In genomic region chr8:78353902-78354301, GRCm38 (mm10) we compare ENCODE assay signal across 20 mouse cellular contexts.
A peak's percentile ranks its signal among the peaks of the same experiment; 100 is the strongest.
DNase-seq lines count a peak whose midpoint lies in the region; ATAC-seq lines count a peak whose summit lies in the region.
"Had no signal": no experiment of that assay in that cellular context is flagged by ENCODE, and none has a peak within 500 bp of the region (broad histone marks: within the 10 kb centered on the region; RNA-seq: fewer than 3 reads in every experiment).

No protein-coding gene starts in this region.

- no peak overlapping the region for H3K4me3 ChIP-seq in heart, embryonic 11.5 days (ENCODE audit: low read depth, low read length)
- no peak overlapping the region for H3K4me3 ChIP-seq in intestine, embryonic 16.5 days (ENCODE audit: low read length)
- H3K4me3 ChIP-seq: heart, embryonic 10.5 days; hindbrain, embryonic 13.5 days; intestine, embryonic 15.5 days; kidney, embryonic 15.5 days; left cerebral cortex, adult 2 months; limb, embryonic 12.5 days had no signal

- H3K4me2 ChIP-seq in heart, embryonic 11.5 days = no peak overlapping the region
- no peak overlapping the region for H3K4me2 ChIP-seq in intestine, embryonic 16.5 days (ENCODE audit: low read depth, low read length)
- H3K4me2 ChIP-seq: hindbrain, embryonic 13.5 days; intestine, embryonic 15.5 days; kidney, embryonic 15.5 days; limb, embryonic 12.5 days; midbrain, embryonic 11.5 days had no signal

- no peaks in the 10 kb centered on the region for H3K27me3 ChIP-seq in heart, embryonic 11.5 days (ENCODE audit: control insufficient read depth, insufficient read depth, low read length)
- H3K27me3 ChIP-seq in intestine, embryonic 16.5 days (replicated peaks; ENCODE audit: control insufficient read depth, insufficient read depth, low read length) = no peaks in the 10 kb centered on the region
- H3K27me3 ChIP-seq: hindbrain, embryonic 13.5 days; intestine, embryonic 15.5 days; kidney, embryonic 15.5 days; limb, embryonic 12.5 days had no signal

- H3K4me1 ChIP-seq in heart, embryonic 11.5 days (ENCODE audit: control insufficient read depth, insufficient read depth, low read length) = no peaks in the 10 kb centered on the region
- H3K4me1 ChIP-seq in intestine, embryonic 16.5 days (ENCODE audit: control insufficient read depth, insufficient read depth, low read length) = no peaks in the 10 kb centered on the region
- H3K4me1 ChIP-seq: heart, embryonic 10.5 days; hindbrain, embryonic 13.5 days; intestine, embryonic 15.5 days; kidney, embryonic 15.5 days; limb, embryonic 12.5 days had no signal

- intact Hi-C loops in left cerebral cortex, postnatal 4 days (cut with DNase I) = no loop called here
- intact Hi-C loops in left cerebral cortex, postnatal 25 days (cut with DNase I) = no loop called here

- no peaks in the 10 kb centered on the region for H3K9me3 ChIP-seq in heart, embryonic 11.5 days (replicated peaks; ENCODE audit: control insufficient read depth, low read length)
- no peaks in the 10 kb centered on the region for H3K9me3 ChIP-seq in intestine, embryonic 16.5 days (ENCODE audit: control insufficient read depth, low read length)
- H3K9me3 ChIP-seq: heart, embryonic 10.5 days; hindbrain, embryonic 13.5 days; intestine, embryonic 15.5 days; kidney, embryonic 15.5 days; limb, embryonic 12.5 days had no signal

- no peak for ATAC-seq in heart, embryonic 11.5 days (replicated peaks; ENCODE audit: insufficient number of reproducible peaks, low FRiP score, low TSS enrichment)
- no peak for ATAC-seq in intestine, embryonic 16.5 days
- ATAC-seq: intestine, embryonic 15.5 days had no signal

- H3K9ac ChIP-seq in heart, embryonic 11.5 days (ENCODE audit: low read depth, low read length) = no peak overlapping the region
- no peak overlapping the region for H3K9ac ChIP-seq in intestine, embryonic 16.5 days (ENCODE audit: low read depth, low read length)
- H3K9ac ChIP-seq: hindbrain, embryonic 13.5 days; intestine, embryonic 15.5 days; kidney, embryonic 15.5 days; limb, embryonic 12.5 days; liver, embryonic 14.5 days had no signal

- 77% methylated on average over 5 of the region's 5 CpGs for WGBS in heart, embryonic 11.5 days (ENCODE audit: insufficient replicate concordance)
- WGBS in intestine, embryonic 16.5 days = 69% methylated on average over 5 of the region's 5 CpGs

- no peaks in the 10 kb centered on the region for H3K36me3 ChIP-seq in heart, embryonic 11.5 days (ENCODE audit: control insufficient read depth, insufficient read depth, low read length)
- no peaks in the 10 kb centered on the region for H3K36me3 ChIP-seq in intestine, embryonic 16.5 days (ENCODE audit: control insufficient read depth, insufficient read depth, low read length)
- H3K36me3 ChIP-seq: heart, embryonic 10.5 days; hindbrain, embryonic 13.5 days; intestine, embryonic 15.5 days; kidney, embryonic 15.5 days; limb, embryonic 12.5 days had no signal

- peak; percentile 41 for DNase-seq in heart, adult 11 months
- peak; percentile 83 for DNase-seq in left cerebral cortex, postnatal 4 days
- no peak for DNase-seq in left cerebral cortex, postnatal 25 days (ENCODE audit: low spot score in 2 of 2)
- DNase-seq in urinary bladder, postnatal 14 days (ENCODE audit: low spot score) = peak; percentile 4
- DNase-seq in urinary bladder, postnatal 10 days (ENCODE audit: low spot score) = no peak
- DNase-seq: adrenal gland, adult 2 months; heart, postnatal 10 days; layer of hippocampus, adult 9-11 months; right cerebral cortex, postnatal 4 days; thymus, adult 2 months had no signal

- H3K27ac ChIP-seq in heart, embryonic 11.5 days (ENCODE audit: low read depth, low read length) = no peak overlapping the region
- H3K27ac ChIP-seq in intestine, embryonic 16.5 days (ENCODE audit: low read length) = no peak overlapping the region
- H3K27ac ChIP-seq: heart, embryonic 10.5 days; hindbrain, embryonic 13.5 days; intestine, embryonic 15.5 days; kidney, embryonic 15.5 days; left cerebral cortex, adult 2 months; limb, embryonic 12.5 days; liver, embryonic 14.5 days had no signal

Comparison
In these comparisons a context has a peak if more than half of its experiments do, and no peak if none do; other contexts are left out.
1. DNase-seq: peak in heart, adult 11 months (single experiment), left cerebral cortex, postnatal 4 days (single experiment) and urinary bladder, postnatal 14 days (single experiment); none in left cerebral cortex, postnatal 25 days (0 of 2) and urinary bladder, postnatal 10 days (single experiment).